In genomic region chr8:120179027-120179431, GRCm38 (mm10) we compare ENCODE assay signal across 8 mouse cellular contexts. TPM values are rescaled to one million over a fixed set of nuclear protein-coding genes. Genes with fewer than 3 reads are reported as not detected.
DNase-seq lines count a peak whose midpoint lies in the region; ATAC-seq and TF ChIP-seq lines count a peak whose summit lies in the region.

No protein-coding gene starts in this region.

- no peak overlapping the region for H3K27ac ChIP-seq in bone marrow, adult 2 months (ENCODE audit: control insufficient read depth, insufficient read depth, low read depth, low read length, poor library complexity)
- no peak overlapping the region for H3K27ac ChIP-seq in embryonic facial prominence, embryonic 14.5 days (replicated peaks; ENCODE audit: low read depth, low read length)
- H3K27ac ChIP-seq in limb, embryonic 14.5 days (replicated peaks; ENCODE audit: low read depth, low read length): no peak overlapping the region
- H3K27ac ChIP-seq in midbrain, postnatal 0 days (ENCODE audit: low read depth, low read length): no peak overlapping the region

- H3K4me2 ChIP-seq in embryonic facial prominence, embryonic 14.5 days (ENCODE audit: low read depth, low read length): peak overlapping the region; percentile 52
- H3K4me2 ChIP-seq in limb, embryonic 14.5 days (replicated peaks; ENCODE audit: low read depth, low read length, severe bottlenecking): peak overlapping the region; percentile 48
- H3K4me2 ChIP-seq in midbrain, postnatal 0 days (ENCODE audit: low read depth, low read length, poor library complexity, severe bottlenecking): peak overlapping the region; percentile 32

- peaks cover 8% of the 10 kb centered on the region for H3K27me3 ChIP-seq in embryonic facial prominence, embryonic 14.5 days (replicated peaks; ENCODE audit: control insufficient read depth, insufficient read depth, low read length)
- peaks cover 9% of the 10 kb centered on the region; the same call in 1 of the 2 replicates for H3K27me3 ChIP-seq in limb, embryonic 14.5 days (ENCODE audit: control insufficient read depth, insufficient read depth, low read length)
- peaks cover 4% of the 10 kb centered on the region; the same call in 1 of the 2 replicates for H3K27me3 ChIP-seq in midbrain, postnatal 0 days (ENCODE audit: insufficient read depth, low read length)

- peak; percentile 68 for ATAC-seq in embryonic facial prominence, embryonic 14.5 days (ENCODE audit: low read depth)
- ATAC-seq in limb, embryonic 14.5 days (ENCODE audit: low FRiP score, low read depth): peak; percentile 79
- peak; percentile 57 for ATAC-seq in midbrain, postnatal 0 days (ENCODE audit: low FRiP score)

- no peak for TF ChIP-seq POLR2A in bone marrow, adult 2 months (IDR thresholded peaks at IDR 0.05; ENCODE audit: borderline replicate concordance, control insufficient read depth, low read depth, low read length)
- peak; percentile 11; the same call in 1 of the 2 replicates for TF ChIP-seq POLR2A in limb, embryonic 14.5 days (IDR thresholded peaks at IDR 0.05; ENCODE audit: borderline replicate concordance, extremely low read depth, insufficient read depth, insufficient read length)

- WGBS in bone marrow, adult 2 months: 0% methylated on average over 10 of the region's 10 CpGs
- WGBS in embryonic facial prominence, embryonic 14.5 days: 0% methylated on average over 10 of the region's 10 CpGs
- under 1% methylated on average over 10 of the region's 10 CpGs for WGBS in limb, embryonic 14.5 days
- WGBS in midbrain, postnatal 0 days: under 1% methylated on average over 10 of the region's 10 CpGs

- DNase-seq in A20 (ENCODE audit: low read depth, low spot score): peak; percentile 88
- peak; percentile 88 for DNase-seq in embryonic facial prominence, embryonic 14.5 days (ENCODE audit: low spot score)
- DNase-seq in heart, adult 9 months (ENCODE audit: low spot score in 2 of 2): peak; percentile 83 to 91
- DNase-seq in kidney, adult 9 months: peak; percentile 92
- DNase-seq in limb, embryonic 14.5 days (ENCODE audit: low spot score): peak; percentile 95
- peak; percentile 90 for DNase-seq in midbrain, postnatal 0 days (ENCODE audit: low spot score)
- DNase-seq in spleen, postnatal 10 days (ENCODE audit: low spot score in 2 of 2): peak; percentile 79 to 88

- H3K4me3 ChIP-seq in bone marrow, adult 2 months (replicated peaks; ENCODE audit: control insufficient read depth, low read depth, low read length): no peak overlapping the region
- peak overlapping the region; percentile 21 for H3K4me3 ChIP-seq in embryonic facial prominence, embryonic 14.5 days (ENCODE audit: low read depth, low read length)
- peak overlapping the region; percentile 16; the same call in 1 of the 2 replicates for H3K4me3 ChIP-seq in limb, embryonic 14.5 days (replicated peaks; ENCODE audit: low read length)
- H3K4me3 ChIP-seq in midbrain, postnatal 0 days (ENCODE audit: low read depth, low read length): no peak overlapping the region

- TF ChIP-seq CTCF in bone marrow, adult 2 months (IDR thresholded peaks at IDR 0.05; ENCODE audit: control insufficient read depth, insufficient read depth, low read length): peak; percentile 98
- TF ChIP-seq CTCF in midbrain, postnatal 0 days (IDR thresholded peaks at IDR 0.05): peak; percentile 98

- H3K4me1 ChIP-seq in bone marrow, adult 2 months (ENCODE audit: control insufficient read depth, insufficient read depth, low read length): no peaks in the 10 kb centered on the region
- H3K4me1 ChIP-seq in embryonic facial prominence, embryonic 14.5 days (ENCODE audit: control insufficient read depth, insufficient read depth, low read length): peaks cover 17% of the 10 kb centered on the region
- H3K4me1 ChIP-seq in limb, embryonic 14.5 days (ENCODE audit: control insufficient read depth, insufficient read depth, low read length): peaks cover 26% of the 10 kb centered on the region
- H3K4me1 ChIP-seq in midbrain, postnatal 0 days (ENCODE audit: insufficient read depth, low read length): peaks cover 17% of the 10 kb centered on the region

- H3K9me3 ChIP-seq in embryonic facial prominence, embryonic 14.5 days (ENCODE audit: control insufficient read depth, low read length): no peaks in the 10 kb centered on the region
- H3K9me3 ChIP-seq in limb, embryonic 14.5 days (ENCODE audit: control insufficient read depth, low read length): no peaks in the 10 kb centered on the region
- no peaks in the 10 kb centered on the region for H3K9me3 ChIP-seq in midbrain, postnatal 0 days (ENCODE audit: low read length)

- no peak overlapping the region for H3K9ac ChIP-seq in embryonic facial prominence, embryonic 14.5 days (ENCODE audit: low read depth, low read length)
- H3K9ac ChIP-seq in limb, embryonic 14.5 days (ENCODE audit: low read depth, low read length, severe bottlenecking): no peak overlapping the region
- H3K9ac ChIP-seq in midbrain, postnatal 0 days (replicated peaks; ENCODE audit: low read length, poor library complexity, severe bottlenecking): no peak overlapping the region

- no peaks in the 10 kb centered on the region for H3K36me3 ChIP-seq in embryonic facial prominence, embryonic 14.5 days (ENCODE audit: control insufficient read depth, insufficient read depth, low read length)
- H3K36me3 ChIP-seq in limb, embryonic 14.5 days (ENCODE audit: control insufficient read depth, insufficient read depth, low read length): no peaks in the 10 kb centered on the region
- H3K36me3 ChIP-seq in midbrain, postnatal 0 days (ENCODE audit: insufficient read depth, low read length): no peaks in the 10 kb centered on the region

RNA-seq across cellular contexts. Expression of gene Fam92b, which starts 1.8 kb away (rescaled TPM):
- not detected in 2 replicates for polyA plus RNA-seq in bone marrow, adult 2 months (2011; ENCODE audit: insufficient read depth, insufficient read length, low replicate concordance, missing spikeins)
- 2.4 and 3.5 TPM in 2 replicates for polyA plus RNA-seq in embryonic facial prominence, embryonic 14.5 days (2014; fragmentation: Nextera tagmentation; extraction: Ambion mirVana)
- polyA plus RNA-seq in limb, embryonic 14.5 days (2012; rRNA removed): not detected in 2 replicates
- not detected in 2 replicates for polyA plus RNA-seq in limb, embryonic 14.5 days (2014; fragmentation: Nextera tagmentation; extraction: Ambion mirVana)
- 1.0 and 2.0 TPM in 2 replicates for total RNA-seq in midbrain, postnatal 0 days (2014; rRNA removed)
- polyA plus RNA-seq in midbrain, postnatal 0 days (2015; fragmentation: Nextera tagmentation; extraction: Ambion mirVana): 1.7 and 2.4 TPM in 2 replicates

RNA-seq across cellular contexts. Expression of gene Gse1, which starts 49.2 kb away (rescaled TPM):
- polyA plus RNA-seq in bone marrow, adult 2 months (2011; ENCODE audit: insufficient read depth, insufficient read length, low replicate concordance, missing spikeins): 39.7 and 45.8 TPM in 2 replicates
- polyA plus RNA-seq in embryonic facial prominence, embryonic 14.5 days (2014; fragmentation: Nextera tagmentation; extraction: Ambion mirVana): 8.7 and 11.3 TPM in 2 replicates
- polyA plus RNA-seq in limb, embryonic 14.5 days (2012; rRNA removed): 32.6 and 43.9 TPM in 2 replicates
- polyA plus RNA-seq in limb, embryonic 14.5 days (2014; fragmentation: Nextera tagmentation; extraction: Ambion mirVana): 10.2 and 10.3 TPM in 2 replicates
- total RNA-seq in midbrain, postnatal 0 days (2014; rRNA removed): 47.3 and 51.3 TPM in 2 replicates
- polyA plus RNA-seq in midbrain, postnatal 0 days (2015; fragmentation: Nextera tagmentation; extraction: Ambion mirVana): 9.9 and 12.4 TPM in 2 replicates

Comparison
In these comparisons a context has a peak if more than half of its experiments do, and no peak if none do; other contexts are left out.
1. H3K4me3 ChIP-seq: peak in embryonic facial prominence, embryonic 14.5 days (single experiment) and limb, embryonic 14.5 days (single experiment); none in bone marrow, adult 2 months (single experiment) and midbrain, postnatal 0 days (single experiment).
2. Peak in every context shown above with its lines, with median percentiles within 50 percentile points of each other: DNase-seq, ATAC-seq and H3K4me2 ChIP-seq.